Mouse (Mus musculus): ENCODE results near the gene Zfp503. TPM values are rescaled to one million over a fixed set of nuclear protein-coding genes. Genes with fewer than 3 reads are reported as not detected.

Gene Zfp503
- total and polyA plus RNA-seq, 3 experiments: 0.96 to 2.1 TPM; not detected in 1

DNA sequence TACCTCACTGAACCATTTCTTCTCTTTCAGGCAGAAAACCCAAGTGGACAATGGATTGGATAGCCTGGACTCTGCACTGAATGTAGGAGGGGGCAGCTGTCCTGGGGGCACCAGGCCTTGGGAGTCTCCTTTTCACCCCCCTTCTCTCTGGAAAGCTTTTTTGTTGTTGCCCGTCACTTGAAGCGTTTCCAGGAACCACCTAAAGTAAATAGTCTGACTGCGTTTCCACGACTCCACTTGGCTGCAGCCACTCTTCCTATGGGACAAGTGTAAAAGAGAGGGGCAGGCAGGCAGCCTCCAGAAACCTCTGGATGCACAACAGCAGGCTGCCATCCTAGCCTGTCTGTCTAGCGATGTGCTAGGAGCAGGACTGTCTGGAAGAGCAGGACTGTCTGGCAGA lies 27.6 kb upstream of the Zfp503 start:
- Histone ChIP-seq H3K9ac (ENCODE audit: control insufficient read depth, low read depth, low read length, poor library complexity, severe bottlenecking) (no peak overlapping the region), H3K27me3 (ENCODE audit: control insufficient read depth in 1 of 2, insufficient read depth in 2 of 2, low read length in 2 of 2) (no peaks in the 10 kb centered on the region), H3K4me3 (ENCODE audit: control insufficient read depth in 1 of 2, insufficient read depth in 1 of 2, low read depth in 2 of 2, low read length in 2 of 2) (no peak overlapping the region), H3K79me2 (ENCODE audit: control insufficient read depth, insufficient read depth, low read length, poor library complexity) (no peaks in the 10 kb centered on the region; the same call in 1 of the 2 replicates), H3K36me3 (ENCODE audit: control insufficient read depth in 1 of 2, insufficient read depth in 2 of 2, low read length in 2 of 2) (no peaks in the 10 kb centered on the region), H3K9me3 (replicated peaks; ENCODE audit: insufficient read depth, low read length) (no peaks in the 10 kb centered on the region), H3K27ac (ENCODE audit: control insufficient read depth, low read depth, low read length) (no peak overlapping the region), H3K4me1 (ENCODE audit: control insufficient read depth in 1 of 2, insufficient read depth in 2 of 2, low read length in 2 of 2) (peaks cover 0 to 3% of the 10 kb centered on the region in 2 experiments; a peak in 2 of 4 replicates)
- no peak for TF ChIP-seq NELFE (IDR thresholded peaks at IDR 0.05; ENCODE audit: low read depth, low read length)
- TF ChIP-seq ELF1 (IDR thresholded peaks at IDR 0.05; ENCODE audit: low read depth, low read length): no peak
- no peak for TF ChIP-seq MYC (IDR thresholded peaks at IDR 0.05; ENCODE audit: low read depth, low read length)
- TF ChIP-seq TCF12 (IDR thresholded peaks at IDR 0.05; ENCODE audit: low read depth, low read length): no peak
- no peak for TF ChIP-seq UBTF (IDR thresholded peaks at IDR 0.05; ENCODE audit: borderline replicate concordance, insufficient read depth, low read depth, low read length)
- no peak for TF ChIP-seq NRF1 (IDR thresholded peaks at IDR 0.05; ENCODE audit: insufficient read depth, low read depth, low read length, poor library complexity, severe bottlenecking)
- TF ChIP-seq E2F4 (IDR thresholded peaks at IDR 0.05; ENCODE audit: borderline replicate concordance, low read depth, low read length): no peak
- no peak for TF ChIP-seq BHLHE40 (IDR thresholded peaks at IDR 0.05; ENCODE audit: borderline replicate concordance, low read depth, low read length)
- TF ChIP-seq HCFC1 (IDR thresholded peaks at IDR 0.05; ENCODE audit: low read depth, low read length): no peak
- TF ChIP-seq CHD1 (IDR thresholded peaks at IDR 0.05; ENCODE audit: low read depth, low read length): no peak
- no peak for TF ChIP-seq POLR2A (IDR thresholded peaks at IDR 0.05; ENCODE audit: control insufficient read depth in 1 of 2, insufficient read depth in 1 of 2, low read depth in 1 of 2, low read length in 2 of 2, poor library complexity in 1 of 2)
- TF ChIP-seq MAFK (IDR thresholded peaks at IDR 0.05; ENCODE audit: borderline replicate concordance, low read depth, low read length): no peak
- no peak for TF ChIP-seq MXI1 (IDR thresholded peaks at IDR 0.05; ENCODE audit: low read depth, low read length)
- TF ChIP-seq GABPA (IDR thresholded peaks at IDR 0.05; ENCODE audit: low read depth, low read length): no peak
- no peak for TF ChIP-seq USF2 (IDR thresholded peaks at IDR 0.05; ENCODE audit: borderline replicate concordance in 1 of 2, insufficient read depth in 1 of 2, low read depth in 1 of 2, low read length in 2 of 2)
- no peak for TF ChIP-seq SMC3 (IDR thresholded peaks at IDR 0.05; ENCODE audit: low read depth, low read length)
- no peak for TF ChIP-seq TBP (IDR thresholded peaks at IDR 0.05; ENCODE audit: low read depth, low read length)
- TF ChIP-seq RAD21 (IDR thresholded peaks at IDR 0.05; ENCODE audit: low read depth, low read length): no peak
- TF ChIP-seq MAX (IDR thresholded peaks at IDR 0.05; ENCODE audit: low read length): no peak
- no peak for DNase-seq (ENCODE audit: low read depth, low spot score)

DNA sequence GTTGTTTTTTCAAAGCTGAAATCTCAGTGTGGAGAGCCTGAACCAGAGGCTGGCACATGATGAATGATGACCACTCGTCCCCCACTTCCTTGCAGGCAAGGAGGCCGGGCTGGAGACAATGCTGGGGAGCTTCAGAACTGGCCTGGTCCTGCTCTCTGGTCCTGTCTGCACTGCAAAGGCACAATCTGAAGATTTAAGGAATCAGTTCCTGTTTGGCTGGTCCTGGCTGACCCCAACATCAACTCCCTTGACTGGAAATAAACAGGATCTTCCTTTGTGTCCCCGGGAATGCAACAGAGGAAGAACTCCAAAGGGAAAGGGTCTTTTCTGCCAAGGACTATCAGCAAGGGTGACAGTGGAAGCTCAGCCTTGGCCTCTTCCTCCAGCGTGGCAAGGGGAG lies 25.4 kb upstream of the Zfp503 start:
- no peak for DNase-seq (ENCODE audit: low read depth, low spot score)
- H3K27me3 ChIP-seq (ENCODE audit: control insufficient read depth in 1 of 2, insufficient read depth in 2 of 2, low read length in 2 of 2): no peaks in the 10 kb centered on the region
- TF ChIP-seq POLR2AphosphoS5 (IDR thresholded peaks at IDR 0.05; ENCODE audit: borderline replicate concordance, low read depth, low read length) (no peak), CHD2 (IDR thresholded peaks at IDR 0.05; ENCODE audit: low read length) (no peak), TCF12 (IDR thresholded peaks at IDR 0.05; ENCODE audit: low read depth, low read length) (no peak), UBTF (IDR thresholded peaks at IDR 0.05; ENCODE audit: borderline replicate concordance, insufficient read depth, low read depth, low read length) (no peak), ZKSCAN1 (IDR thresholded peaks at IDR 0.05; ENCODE audit: low read depth, low read length) (no peak), GABPA (IDR thresholded peaks at IDR 0.05; ENCODE audit: low read depth, low read length) (no peak), MYB (IDR thresholded peaks at IDR 0.05; ENCODE audit: low read depth, low read length) (no peak), ZC3H11A (IDR thresholded peaks at IDR 0.05; ENCODE audit: low read depth, low read length) (no peak), CTCF (IDR thresholded peaks at IDR 0.05 in 2 of 3, conservative IDR thresholded peaks at IDR 0.05 in 1 of 3; ENCODE audit: control insufficient read depth in 1 of 3, insufficient read depth in 1 of 3, low read depth in 2 of 3, low read length in 3 of 3, poor library complexity in 1 of 3, severe bottlenecking in 1 of 3) (no peak), USF1 (IDR thresholded peaks at IDR 0.05; ENCODE audit: low read depth, low read length) (no peak), CHD1 (IDR thresholded peaks at IDR 0.05; ENCODE audit: low read depth, low read length) (no peak)
- no peak overlapping the region for H3K9ac ChIP-seq (ENCODE audit: control insufficient read depth, low read depth, low read length, poor library complexity, severe bottlenecking)
- H3K79me2 ChIP-seq (ENCODE audit: control insufficient read depth, insufficient read depth, low read length, poor library complexity): no peaks in the 10 kb centered on the region; the same call in 1 of the 2 replicates
- peaks cover 0 to 3% of the 10 kb centered on the region in 2 experiments; a peak in 2 of 4 replicates for H3K4me1 ChIP-seq (ENCODE audit: control insufficient read depth in 1 of 2, insufficient read depth in 2 of 2, low read length in 2 of 2)
- H3K9me3 ChIP-seq (replicated peaks; ENCODE audit: insufficient read depth, low read length): no peaks in the 10 kb centered on the region
- no peak overlapping the region for H3K4me3 ChIP-seq (ENCODE audit: control insufficient read depth in 1 of 2, insufficient read depth in 1 of 2, low read depth in 2 of 2, low read length in 2 of 2)
- H3K27ac ChIP-seq (ENCODE audit: control insufficient read depth, low read depth, low read length): no peak overlapping the region
- H3K36me3 ChIP-seq (ENCODE audit: control insufficient read depth in 1 of 2, insufficient read depth in 2 of 2, low read length in 2 of 2): no peaks in the 10 kb centered on the region

All from MEL (cell line).